Mouse (Mus musculus) WW6 (cell line): Measurements from ENCODE around the gene Cubn.

Experiments used
- DNase-seq: peaks from one replicate; pipeline ENCODE4 v3.0.0-alpha.2; 2013; ENCODE audit warnings: low read depth, low spot score

The Cubn gene

DNA sequence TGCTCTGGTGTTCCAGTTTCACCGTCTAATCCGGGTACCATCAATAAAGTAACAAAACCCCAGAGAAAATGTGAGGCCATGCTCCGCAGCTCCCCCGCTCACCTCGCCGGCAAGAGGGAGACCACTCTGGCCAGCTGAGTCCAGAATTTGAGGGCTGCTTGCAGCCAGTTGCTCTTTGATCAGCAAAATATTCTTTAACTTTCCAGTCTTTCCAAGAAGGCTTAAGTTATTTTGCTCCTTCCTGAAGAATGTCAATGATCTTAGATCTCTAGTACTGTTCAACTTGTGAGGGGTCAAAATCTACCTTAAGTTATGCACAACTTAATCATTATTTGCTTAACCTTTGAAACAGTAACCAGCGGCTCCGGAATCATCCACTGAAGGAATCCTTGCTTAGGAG is at the start of gene Cubn:
TSS of gene Cubn (minus strand) at position 80 of the 400 bp plus-strand sequence.
- no peak for DNase-seq

GRCm38 (mm10) chr2:13539860-13540259 is 48.2 kb upstream of the Cubn start:
- DNase-seq = no peak

- DNase-seq = no peak
Measured at GRCm38 (mm10) chr2:13538704-13539377, 47.2 kb upstream of the Cubn start.

DNA sequence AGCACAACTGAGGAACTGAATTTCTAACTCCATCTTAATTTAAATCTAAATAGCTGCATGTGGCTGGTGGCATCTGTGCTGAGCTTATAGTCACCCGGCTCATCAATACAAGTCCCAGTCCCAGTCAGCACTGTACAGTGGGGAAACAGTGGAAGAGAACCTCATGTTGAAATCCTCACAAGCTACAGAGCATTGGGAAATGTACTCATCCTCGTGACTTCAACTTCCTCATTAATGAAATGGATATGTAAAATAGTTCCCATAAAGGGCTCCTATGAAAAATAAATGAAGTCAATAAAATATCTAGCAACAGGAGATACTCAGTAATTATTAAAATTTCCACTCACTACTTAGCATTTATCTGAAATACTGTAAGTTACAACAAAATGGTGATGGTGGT is 46.6 kb upstream of the Cubn start:
- DNase-seq = no peak

- no peak for DNase-seq
Measured at GRCm38 (mm10) chr2:13537733-13538132, 46.1 kb upstream of the Cubn start.

DNA sequence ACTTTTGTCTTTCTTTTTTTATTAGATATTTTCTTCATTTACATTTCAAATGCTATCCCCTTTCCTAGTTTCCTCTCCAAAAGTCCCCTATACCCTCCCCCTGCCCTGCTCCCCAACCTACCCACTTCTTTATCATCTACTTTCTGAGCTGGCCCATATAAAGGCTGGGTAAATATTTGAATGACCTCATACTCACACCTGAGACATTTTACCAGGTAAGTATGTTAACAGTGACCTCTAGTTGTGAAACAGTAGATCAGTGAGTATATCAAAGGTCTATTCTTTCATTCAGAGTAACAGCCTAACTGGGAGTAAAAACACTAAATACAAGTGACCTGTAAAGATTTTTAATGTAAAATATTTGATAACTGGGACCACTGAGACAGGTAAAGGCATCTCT is 45.1 kb upstream of the Cubn start:
- no peak for DNase-seq

DNA sequence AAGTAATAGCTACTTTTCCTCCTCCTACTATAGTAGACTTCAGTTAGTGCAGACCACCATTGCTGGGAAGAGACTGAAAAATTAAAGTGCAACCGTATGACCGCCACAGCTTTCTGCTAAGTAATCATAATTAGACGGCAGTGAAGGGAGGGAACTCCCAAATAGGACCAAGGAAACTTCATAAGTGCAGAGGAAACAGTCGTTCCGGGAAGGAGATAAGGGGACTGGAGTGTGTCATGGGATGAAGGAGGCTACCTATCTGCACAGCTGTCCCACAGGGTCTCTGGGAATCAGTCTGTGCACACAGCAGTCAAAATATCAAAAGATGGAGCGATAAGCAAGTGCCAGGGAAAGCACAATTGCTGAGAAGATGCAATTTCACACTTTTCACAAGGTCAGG is 39.0 kb upstream of the Cubn start:
- no peak for DNase-seq

DNA sequence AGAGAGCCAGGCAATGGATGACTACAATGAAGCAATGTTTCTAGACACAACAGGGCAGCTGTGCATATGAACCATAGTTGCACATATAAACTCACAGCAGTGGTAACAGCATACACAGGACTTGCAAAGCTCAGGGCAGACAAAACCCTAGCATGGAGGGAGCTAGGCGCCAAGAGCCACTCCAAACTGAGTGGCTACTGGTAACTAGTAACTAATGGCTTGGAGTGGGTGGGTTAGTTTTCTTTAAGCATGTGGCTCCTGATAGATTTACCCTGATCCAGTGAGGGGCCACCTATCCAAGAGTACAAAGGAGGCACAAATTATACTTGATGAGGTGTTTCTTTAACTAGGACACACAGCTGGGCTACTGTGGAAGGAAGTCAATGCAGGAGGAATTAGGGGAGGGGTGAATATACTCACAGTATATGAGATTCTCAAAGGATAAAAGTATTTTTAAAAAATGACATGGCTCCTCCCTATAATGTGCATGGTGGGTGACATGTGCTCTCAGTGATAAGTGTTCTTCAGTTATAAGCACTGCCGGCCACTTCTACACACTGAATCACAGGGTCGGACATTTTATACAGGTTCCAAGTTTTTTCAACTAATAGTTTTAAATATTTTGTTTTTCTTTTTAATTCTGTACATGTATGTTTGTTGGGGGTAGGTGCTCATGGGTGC is 37.8 kb upstream of the Cubn start:
- no peak for DNase-seq

DNA sequence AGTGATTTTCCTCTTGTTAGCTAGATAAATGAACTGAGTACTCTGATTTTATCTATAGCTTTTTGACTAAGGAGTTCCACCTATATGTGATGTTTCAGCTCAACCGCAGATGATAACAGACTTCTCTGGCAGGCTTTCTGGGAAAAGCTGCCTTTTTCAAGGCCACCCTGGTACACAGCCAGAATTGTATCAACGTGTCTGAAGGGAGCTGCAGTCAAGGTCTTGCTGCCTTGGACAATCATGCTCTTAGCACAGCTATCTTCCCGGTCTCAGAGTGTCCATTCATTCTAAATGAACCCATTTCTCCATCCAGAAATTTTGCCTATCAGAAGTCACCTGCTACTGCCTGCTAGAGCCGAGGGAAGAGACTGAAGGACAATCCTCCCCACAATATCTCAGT is 35.9 kb upstream of the Cubn start:
- DNase-seq = no peak

GRCm38 (mm10) chr2:13527125-13527524 is 35.5 kb upstream of the Cubn start:
- DNase-seq = no peak

DNA sequence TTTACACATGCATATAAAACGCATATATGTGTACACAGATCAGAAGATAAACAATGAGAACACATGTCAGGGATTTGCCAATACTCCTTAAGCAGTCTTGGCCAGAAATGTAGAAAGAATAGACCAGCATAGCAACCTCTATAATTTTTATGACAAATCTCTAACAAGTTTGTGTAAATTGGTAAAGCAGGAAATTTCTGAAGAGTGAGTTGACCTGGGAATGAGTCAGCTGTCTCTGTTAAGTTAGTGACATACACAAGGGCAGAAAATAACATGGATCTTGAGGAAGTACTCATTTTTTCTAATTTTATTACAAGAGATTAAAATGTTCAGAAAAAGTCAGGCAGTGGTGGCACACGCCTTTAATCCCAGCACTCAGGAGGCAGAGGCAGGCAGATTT is 34.6 kb upstream of the Cubn start:
- no peak for DNase-seq

- no peak for DNase-seq
Measured at GRCm38 (mm10) chr2:13523540-13524456, 32.2 kb upstream of the Cubn start.

DNA sequence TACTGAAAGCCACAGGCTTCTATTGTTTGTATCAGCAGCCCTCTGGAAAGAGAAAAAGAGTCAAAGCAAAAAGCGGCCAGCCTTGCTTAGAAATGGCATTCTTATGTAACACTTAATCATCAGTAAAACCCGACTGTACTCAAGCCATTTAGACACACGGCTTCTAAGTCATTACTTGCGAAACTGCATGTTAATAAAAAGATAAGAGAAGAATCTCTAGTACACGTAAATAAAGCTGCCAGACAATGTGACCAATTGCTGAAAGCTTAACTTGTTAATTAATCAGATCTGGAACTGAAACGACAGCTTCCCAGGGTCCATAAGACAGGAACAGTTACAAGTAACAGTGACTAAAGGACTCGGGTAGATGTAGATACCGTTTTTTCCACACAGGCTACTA is 30.5 kb upstream of the Cubn start:
- no peak for DNase-seq

GRCm38 (mm10) chr2:13514949-13515348 is 23.3 kb upstream of the Cubn start:
- DNase-seq = no peak

- no peak for DNase-seq
Measured at GRCm38 (mm10) chr2:13502717-13503116, 11.1 kb upstream of the Cubn start.

DNA sequence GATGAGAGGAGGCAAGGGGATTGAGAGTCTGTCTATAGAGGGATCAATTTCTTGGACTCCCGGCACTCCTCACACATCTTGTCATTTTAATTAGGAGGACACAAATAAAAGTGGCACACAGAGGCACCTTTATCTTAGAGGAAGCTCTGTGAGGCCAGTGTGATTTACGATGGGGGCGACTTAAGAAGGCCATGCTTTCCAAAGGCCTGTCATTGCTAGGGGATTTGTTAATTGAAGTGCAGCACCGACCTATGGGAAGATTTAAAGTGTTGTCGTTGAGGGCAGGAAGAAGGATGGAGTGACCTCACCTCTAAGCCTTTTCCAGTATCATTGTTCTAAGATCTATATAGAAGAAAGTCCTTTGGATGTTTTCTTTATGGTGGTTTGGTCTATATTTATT is 9.9 kb upstream of the Cubn start:
- no peak for DNase-seq

DNA sequence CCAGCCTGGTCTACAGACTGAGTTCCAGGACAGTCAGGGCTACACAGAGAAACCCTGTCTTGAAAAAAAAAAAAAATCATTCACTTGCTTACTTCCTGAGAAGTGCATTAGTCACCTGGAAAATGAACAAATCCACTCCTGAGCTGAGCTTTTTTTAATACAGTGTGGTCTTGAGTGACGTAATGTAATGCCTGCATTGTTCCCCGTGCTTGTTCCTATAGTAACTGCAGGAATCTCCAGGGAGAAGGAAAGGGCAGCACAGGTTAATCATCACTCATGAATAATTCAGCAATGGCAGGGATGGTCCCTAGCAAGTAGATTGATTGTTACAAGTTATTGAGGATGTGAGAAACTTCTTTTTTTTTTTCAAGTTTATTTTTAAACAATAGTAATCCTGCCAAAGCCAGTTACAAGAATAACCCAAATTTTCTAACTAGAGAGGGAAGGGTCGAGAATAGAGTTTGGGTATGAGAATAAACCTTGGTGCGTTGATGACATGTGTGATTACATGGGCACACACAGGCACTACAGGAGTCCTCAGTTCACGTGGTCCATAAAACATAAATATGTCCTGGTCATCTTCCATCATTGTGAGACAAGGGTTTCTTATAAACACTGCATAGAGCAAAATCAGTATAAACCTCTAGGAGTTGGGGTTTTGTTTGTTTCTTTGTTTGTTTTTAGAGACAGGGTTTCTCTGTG is 8.8 kb upstream of the Cubn start:
- no peak for DNase-seq

DNA sequence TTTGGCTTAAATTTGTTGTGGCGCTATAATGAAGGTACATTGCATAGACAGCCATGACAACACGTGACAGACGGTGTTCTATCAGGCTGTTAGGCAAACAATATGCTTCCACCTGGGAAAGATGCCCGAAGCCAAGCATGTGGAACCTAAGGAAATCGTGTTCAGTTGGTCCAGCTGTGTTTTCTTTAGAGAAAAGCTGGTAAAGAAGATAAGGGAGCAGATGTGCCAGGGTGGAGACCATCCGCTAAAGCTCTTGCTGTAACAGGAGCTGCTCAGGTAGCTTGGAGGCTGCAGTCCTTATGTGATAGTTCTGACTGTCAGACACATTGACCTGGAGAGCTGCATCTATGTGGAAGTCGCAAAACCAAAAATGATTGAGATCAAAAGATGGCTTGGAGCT is 7.6 kb upstream of the Cubn start:
- no peak for DNase-seq

GRCm38 (mm10) chr2:13496087-13496486 is 4.5 kb upstream of the Cubn start:
- DNase-seq = no peak

GRCm38 (mm10) chr2:13492927-13493326 is 1.3 kb upstream of the Cubn start:
- DNase-seq = no peak

DNA sequence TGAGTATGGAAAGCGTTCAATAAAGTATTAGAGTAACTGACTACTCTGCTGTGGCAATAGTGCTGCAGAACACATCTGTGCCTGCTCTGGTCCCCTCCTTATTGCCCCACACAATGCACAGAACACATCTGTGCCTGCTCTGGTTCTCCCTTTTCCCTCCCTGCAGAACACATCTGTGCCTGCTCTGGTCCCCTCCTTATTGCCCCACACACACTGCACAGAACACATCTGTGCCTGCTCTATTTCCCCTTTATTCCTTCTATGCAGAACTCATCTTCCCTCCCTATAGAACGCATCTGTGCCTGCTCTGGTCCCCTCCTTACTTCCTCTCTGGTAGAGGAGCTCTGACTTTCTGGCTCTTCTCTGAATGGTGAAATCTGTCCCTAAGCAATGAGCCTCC is 1.1 kb downstream of the Cubn start:
- DNase-seq = no peak

- DNase-seq = no peak
Measured at GRCm38 (mm10) chr2:13486470-13486869, 5.1 kb downstream of the Cubn start.
